Mouse (Mus musculus) B cell, adult 2 months (primary cell): ENCODE data around the gene Cdkal1.

Experiments
- DNase-seq, 2 experiments: peaks; one replicate each; pipeline ENCODE4 v3.0.0; 2022

The Cdkal1 gene

DNA sequence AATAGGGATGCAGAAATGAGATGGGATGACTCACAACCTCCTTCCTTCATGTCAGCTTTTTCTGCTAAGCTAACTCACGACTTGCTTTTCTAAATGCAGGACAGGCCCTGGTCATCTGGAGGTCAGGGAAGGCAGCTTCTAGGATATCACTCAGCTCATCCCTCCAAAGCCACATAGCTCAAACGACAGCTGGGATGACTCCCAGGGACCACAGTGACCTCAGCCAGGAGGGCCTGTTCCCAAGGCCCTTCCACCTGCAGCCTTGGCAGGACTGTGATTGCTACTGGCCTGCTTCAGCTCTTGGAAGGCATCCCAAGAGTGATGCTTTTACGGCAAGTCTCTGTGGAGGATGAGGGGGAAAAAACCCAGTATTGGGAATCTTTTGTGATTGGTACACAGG, 693.0 kb downstream of the Cdkal1 start:
- DNase-seq, result no peak

DNA sequence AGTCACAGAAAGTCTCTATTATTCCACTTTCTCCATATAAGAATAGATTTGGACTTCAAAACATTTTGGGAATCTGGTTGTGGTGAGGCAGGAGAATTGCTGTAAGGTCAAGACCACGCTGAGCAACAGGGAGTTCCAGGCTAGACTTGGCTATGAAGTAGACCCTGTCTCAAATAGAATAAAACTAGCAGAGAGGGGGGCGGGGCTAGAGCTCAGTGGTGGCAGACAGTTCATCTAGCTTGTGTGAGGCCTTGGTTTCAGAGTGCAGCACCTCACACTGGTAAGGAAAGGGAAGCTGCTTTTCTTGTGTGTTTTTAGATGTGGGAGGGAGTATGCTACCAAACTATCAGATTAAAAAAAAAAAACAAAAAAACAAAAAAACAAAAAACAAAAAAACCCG, 694.0 kb downstream of the Cdkal1 start:
- no peak for DNase-seq

DNA sequence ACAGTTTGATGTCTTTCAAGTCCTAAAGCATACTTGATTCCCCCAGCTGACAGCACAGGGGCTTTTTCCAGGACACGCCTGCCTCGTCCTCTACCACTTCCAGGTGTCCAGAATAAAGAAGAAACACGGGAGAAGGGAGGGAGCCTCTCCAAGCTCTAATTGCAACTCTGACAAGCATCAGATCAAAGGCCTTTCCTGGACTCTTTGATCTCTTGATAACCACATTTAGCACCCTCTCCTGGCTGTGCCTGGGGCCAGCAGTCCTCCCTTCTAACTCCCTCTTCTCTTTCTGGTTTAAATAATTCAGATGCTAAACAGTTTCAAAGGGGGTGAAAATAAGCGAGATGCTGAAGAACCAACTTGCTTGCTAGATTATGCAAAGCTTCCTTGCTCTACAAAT, 698.8 kb downstream of the Cdkal1 start:
- DNase-seq, result no peak

DNA sequence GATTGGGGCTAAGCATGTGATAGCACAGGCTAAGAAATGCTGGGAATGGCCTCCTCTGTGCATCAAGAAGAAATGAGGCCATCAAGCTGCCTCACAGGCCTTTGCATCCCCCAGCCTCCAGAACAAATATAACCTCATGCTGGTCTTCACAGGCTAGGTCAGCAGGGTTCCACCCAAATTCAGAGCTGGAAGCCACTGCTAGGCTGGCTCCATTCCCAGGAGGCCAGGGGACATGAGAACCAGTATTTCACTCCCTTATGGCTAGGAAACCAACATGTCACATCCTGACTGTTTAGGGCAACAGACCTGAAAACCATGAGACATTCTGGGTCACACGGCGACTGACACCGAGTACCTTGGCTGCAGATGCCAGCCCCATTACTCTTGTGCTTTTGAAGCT, 700.2 kb downstream of the Cdkal1 start:
- no peak for DNase-seq

DNA sequence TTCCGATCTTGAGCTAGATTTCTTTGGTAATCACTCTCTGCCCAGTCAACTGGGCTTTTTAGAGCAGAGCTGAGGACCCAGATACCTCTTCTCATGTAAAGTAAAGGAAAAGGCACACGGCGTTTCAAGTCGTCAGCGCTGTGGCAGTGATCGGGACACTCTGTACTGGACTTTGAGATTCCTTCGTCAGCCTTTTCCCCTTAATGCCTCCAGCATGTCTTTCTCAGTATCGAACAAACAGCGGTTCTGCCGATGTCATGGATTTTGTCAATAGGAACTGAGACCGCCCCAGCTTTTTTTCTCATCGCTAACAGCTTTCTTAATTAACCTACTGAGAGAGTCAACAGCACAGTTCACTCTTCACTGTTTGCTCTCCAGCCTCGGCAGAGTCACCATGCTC, 705.4 kb downstream of the Cdkal1 start:
- no peak for DNase-seq

DNA sequence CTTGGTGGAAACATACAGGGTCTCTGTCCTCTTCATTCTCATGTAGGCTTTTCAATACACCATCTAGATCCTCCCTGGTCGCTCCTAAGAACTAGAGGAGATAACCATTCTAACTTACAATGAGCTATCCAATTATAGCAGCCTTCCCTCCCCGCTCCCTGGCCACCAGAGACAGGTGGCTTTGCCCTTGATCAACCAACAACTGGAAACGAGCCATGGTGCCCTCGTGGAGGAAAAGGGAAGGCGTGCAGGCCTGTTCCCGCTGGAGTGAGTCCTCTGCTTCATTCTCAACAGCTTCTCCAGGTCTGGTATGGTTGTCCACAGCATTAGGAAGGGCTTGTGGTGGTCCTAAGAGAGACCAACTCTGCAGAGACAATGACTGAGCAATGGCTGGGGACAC, 706.1 kb downstream of the Cdkal1 start:
- no peak for DNase-seq

DNA sequence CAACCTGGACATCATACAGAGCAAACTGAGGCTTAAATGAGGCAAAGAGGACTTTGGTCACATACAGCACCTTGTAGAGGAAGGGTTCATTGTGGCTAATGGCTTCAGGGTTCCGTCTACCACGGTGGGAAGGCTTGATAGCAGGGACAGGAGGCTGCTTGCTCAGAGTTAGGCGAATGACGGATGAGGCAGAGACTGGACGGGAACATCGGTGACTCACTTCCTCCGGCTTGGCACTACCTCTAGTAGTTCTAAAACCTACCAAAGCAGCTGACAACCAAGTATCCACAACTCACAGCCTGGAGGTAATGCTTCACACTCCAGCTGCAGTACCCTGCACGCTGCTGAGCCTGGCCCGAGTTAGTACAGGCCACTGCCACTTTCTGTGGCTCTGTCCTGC, 706.9 kb downstream of the Cdkal1 start:
- DNase-seq, result no peak
